Mouse (Mus musculus): ENCODE measurements at regions not wholly inside any gene's neighbourhood (a gene's known extent, or its start where the extent isn't known, plus 50 kb on each side); places are given as distances from the start of the nearest gene placed in this dataset.

- DNase-seq (ENCODE audit: low read depth): no peak
These were observed 197.3 kb upstream of the Gm6793 start for GRCm38 (mm10) chr8:112212170-112212569.

DNA sequence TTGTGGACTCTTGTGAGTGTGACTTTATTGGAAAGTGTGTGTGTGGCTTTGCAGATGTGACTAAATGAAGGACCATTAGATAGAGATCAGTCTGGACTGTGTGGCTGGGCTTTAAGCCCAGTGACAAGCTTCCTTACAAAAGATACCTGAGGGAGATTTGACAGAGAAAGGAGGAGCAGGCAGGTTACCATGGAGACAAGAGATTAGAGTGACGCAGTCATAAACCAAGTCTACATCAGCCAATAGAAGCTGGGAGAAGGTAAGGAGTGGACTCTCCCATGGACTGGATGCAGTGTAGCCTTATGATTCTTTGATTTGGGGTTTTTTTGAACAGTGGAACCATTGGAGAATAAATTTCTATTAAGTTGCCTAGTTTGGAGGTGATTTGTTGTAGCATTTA, 181.6 kb upstream of the Gm6793 start:
- DNase-seq (ENCODE audit: low read depth): no peak

- no peak for DNase-seq (ENCODE audit: low read depth)
These were observed 181.0 kb upstream of the Gm6793 start for GRCm38 (mm10) chr8:112195880-112196279.

GRCm38 (mm10) chr8:112191846-112192245, 177.0 kb upstream of the Gm6793 start:
- DNase-seq (ENCODE audit: low read depth): no peak

DNA sequence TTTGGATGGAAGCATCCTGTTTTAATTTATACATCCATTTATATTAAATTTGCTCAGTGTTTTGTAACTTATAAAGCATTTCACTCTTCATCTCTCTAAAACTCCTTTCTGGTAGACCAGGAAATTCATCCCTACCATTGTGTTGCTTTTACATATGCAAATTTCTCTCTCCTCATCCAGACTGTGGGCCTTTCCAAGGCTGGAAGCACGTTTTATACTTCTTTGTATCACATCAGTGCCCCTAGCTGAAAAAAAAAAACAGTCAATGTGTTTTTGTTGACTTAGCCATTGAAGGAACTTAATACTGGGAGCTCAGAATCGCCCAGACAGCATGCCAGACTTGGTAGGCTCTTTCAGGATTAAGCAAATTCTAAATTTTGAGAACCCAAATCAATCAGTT, 174.9 kb upstream of the Gm6793 start:
- no peak for DNase-seq (ENCODE audit: low read depth)

DNA sequence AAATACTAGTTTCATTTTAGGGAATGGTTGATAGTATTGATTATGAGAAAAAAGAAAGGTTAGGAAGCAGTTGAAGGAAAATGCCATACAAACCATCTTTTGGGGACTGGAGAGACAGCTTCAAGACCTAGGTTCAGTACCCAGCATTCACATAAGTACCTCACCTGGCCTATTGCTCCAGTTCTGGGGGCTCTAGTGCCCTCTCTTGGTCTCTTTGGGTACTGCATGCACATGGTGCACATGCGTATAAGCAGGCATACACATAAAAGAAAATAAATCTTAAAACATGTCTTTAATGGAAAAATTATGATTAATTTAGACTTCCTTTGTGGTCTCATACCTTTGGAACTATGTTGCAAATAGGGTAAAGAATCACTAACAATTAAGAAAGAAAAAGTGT, 155.3 kb upstream of the Gm6793 start:
- DNase-seq (ENCODE audit: low read depth): no peak

GRCm38 (mm10) chr8:112156656-112157055, 141.8 kb upstream of the Gm6793 start:
- DNase-seq (ENCODE audit: low read depth): no peak

DNA sequence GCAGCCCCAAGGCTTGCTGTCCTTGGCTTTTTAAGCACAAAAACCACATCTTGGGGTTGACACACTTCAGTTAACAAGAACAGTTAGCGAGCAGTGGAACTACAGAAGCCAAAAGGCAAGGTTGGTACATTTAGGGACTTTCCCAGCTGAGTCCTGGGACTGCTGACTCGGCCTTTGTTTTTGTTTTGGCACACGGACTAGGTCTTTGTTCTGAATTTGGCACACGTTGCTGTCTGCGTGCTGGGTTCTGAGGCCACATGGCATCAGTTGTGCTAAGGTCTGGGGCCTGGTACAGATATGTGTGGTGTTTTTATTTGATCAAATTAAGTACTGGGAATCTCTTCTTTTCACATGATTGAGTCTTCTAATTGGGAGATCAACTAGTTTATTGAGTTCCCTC, 124.1 kb upstream of the Gm6793 start:
- DNase-seq (ENCODE audit: low read depth): no peak

GRCm38 (mm10) chr8:112130196-112130595, 115.4 kb upstream of the Gm6793 start:
- DNase-seq (ENCODE audit: low read depth): no peak

DNA sequence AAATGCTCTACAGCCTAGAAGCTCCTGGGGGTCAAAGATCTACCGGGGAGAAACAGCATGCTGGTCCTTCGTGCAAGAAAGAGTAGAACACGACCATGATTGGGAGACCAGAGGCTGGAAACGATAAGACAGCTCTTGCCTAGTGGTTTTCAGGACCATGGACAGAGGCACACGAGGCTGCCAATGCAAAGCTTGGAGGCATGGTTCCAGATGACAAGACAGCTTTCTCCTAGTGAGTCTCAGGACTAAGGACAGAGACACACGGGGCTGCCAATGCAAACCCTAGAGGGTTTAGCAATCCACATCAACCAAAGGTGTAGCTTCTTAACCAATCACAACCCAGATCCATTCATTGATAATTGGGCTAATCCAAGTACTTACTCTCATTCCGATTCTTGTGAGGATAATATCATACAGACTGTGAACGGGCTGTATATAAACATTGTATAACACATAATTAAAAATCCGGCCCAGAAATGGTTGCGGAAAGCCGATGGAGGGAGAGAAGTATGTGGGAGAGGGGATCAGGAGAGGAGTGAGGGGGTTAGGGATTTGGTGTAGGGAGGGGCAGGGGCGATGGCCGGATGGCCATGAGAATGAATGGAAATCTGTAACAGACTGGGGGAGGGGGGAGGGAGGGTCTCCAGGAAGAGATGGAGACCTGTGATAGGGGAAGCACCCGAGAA, 114.1 kb upstream of the Gm6793 start:
- DNase-seq (ENCODE audit: low read depth): peak; percentile 58

- no peak for DNase-seq (ENCODE audit: low read depth)
These were observed 97.1 kb upstream of the Gm6793 start for GRCm38 (mm10) chr8:112111950-112112349.

DNA sequence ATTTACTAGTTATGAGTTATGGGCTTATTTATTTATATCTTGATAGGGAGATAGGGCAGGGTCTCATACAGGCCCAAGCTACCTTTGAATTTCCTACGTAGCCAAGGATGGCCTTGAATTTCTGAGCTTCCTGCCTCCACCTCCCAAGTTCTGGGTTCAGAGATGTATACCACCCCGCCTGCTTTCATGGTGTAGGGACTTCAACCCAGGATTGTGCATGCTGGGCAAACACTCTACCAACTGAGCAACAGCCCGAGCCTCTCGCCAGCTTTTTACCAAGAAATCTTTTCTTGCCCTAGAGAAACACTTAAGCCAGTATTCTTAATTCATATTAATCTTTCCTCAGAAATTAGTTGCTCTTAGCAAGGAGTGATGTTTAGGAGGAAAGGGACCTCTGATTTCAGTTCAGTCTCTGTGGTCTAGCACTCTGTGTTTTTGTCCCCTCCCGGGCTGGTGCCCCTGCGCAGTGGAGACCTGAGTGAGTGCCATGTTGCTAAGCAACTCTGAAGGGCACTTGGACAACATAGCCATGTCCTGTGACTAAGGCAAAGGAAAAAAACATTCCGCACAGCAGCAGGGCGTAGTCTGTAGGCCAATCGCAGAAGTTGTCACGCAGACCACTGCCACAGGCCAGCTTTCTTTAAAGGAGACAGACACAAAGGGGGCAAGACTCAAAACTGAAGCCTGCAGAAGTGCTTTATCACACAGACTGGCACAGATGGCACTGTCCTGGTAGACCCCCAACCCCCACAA, 83.2 kb upstream of the Gm6793 start:
- no peak for DNase-seq (ENCODE audit: low read depth)

- DNase-seq (ENCODE audit: low read depth): no peak
These were observed 80.0 kb upstream of the Gm6793 start for GRCm38 (mm10) chr8:112094881-112095280.

DNA sequence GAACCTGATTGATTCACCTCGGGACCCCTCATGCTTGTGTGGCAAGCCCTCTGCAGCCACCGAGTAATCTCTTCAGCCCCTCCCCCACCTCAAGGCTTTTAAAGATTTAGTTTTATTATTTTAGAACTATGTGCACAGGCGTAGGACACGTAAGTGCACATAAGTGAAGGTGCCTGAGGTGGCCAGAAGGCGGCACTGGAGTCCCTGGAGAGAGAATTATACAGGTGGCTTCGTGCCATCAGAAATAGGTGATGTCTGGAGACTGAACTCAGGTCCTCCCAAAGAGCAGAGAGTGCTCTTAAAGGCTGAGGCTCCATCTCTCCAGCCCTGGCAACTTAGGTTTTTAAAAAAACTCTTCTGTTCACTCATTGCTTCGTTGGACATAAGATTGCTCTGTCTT, 78.7 kb upstream of the Gm6793 start:
- no peak for DNase-seq (ENCODE audit: low read depth)

DNA sequence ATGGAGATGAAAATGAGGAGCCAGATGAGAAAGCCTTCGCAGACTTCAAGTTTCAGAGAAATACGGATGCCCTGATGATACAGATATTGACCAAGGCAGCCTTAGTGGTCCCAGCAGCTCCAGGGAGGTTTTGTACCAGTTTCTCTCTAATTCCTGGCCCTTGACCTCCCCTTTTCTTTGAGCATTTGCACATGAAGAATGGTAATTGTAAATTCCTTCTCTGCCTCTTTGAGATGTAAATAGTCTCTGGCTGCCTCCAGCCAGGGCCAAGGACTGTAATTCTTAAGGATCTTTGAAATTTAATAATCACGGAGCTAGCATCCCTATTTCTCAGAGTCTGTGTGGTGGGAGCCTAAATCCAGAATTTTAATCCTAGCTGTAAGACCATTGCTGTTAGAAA, 78.0 kb upstream of the Gm6793 start:
- DNase-seq (ENCODE audit: low read depth): no peak

DNA sequence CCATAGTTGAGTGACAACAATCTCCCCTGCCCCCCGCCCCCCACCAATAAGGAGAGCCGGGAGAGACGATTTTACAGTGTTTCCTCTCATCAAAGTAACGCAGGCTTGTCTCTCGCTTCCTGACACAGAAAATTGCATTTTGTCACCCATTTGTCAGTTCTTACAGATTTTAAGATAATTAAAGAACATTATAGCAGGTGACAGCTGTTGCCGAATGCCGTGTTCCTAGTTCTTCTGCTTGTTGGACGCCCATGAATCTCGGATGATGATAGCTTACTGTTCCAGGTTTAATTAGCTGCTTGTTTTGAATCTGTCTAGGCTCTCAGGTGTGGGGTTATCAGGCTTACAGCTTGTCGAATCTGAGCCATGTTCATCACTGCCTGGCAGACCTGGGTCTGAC, 63.8 kb upstream of the Gm6793 start:
- no peak for DNase-seq (ENCODE audit: low read depth)

GRCm38 (mm10) chr8:112072205-112072604, 57.4 kb upstream of the Gm6793 start:
- no peak for DNase-seq (ENCODE audit: low read depth)

DNA sequence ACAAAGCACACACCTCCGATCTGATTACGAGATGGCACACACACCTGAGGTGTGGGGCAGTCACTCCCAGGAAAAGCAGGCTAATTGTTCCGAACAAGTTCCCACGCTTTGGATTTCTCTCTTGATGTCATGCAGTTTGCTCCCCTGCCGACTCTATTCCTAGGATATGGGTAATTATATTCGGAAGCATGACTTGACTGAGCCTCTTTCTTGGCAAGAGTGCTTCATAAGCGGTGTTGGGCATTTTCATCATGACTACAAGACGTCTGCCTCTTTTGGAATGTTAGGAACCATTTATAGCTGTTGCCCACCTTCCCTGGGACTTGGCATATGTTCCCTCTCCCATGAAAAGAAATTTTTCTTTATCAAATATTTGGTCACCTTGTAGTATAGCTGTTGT, 55.4 kb upstream of the Gm6793 start:
- DNase-seq (ENCODE audit: low read depth): no peak

Data from c-Kit-positive CD71-negative TER-119-negative erythroid progenitor cells, embryonic 14.5 days (primary cell).